Mouse (Mus musculus): Measurements from ENCODE around the gene Olfr661.

The Olfr661 gene

GRCm38 (mm10) chr7:104686201-104686600, at the start of gene Olfr661:
Olfr661 (plus strand) TSS chr7:104686501.
- no peak for ATAC-seq (ENCODE audit: low TSS enrichment)

- ATAC-seq (ENCODE audit: low TSS enrichment) = peak; percentile 72; the same call in 1 of the 2 replicates
Measured at GRCm38 (mm10) chr7:104646841-104647482, 39.3 kb upstream of the Olfr661 start, which contains the start of gene Olfr658. Olfr658 (minus strand) TSS chr7:104647305.

GRCm38 (mm10) chr7:104666453-104666852, 19.8 kb upstream of the Olfr661 start, which contains the start of gene Olfr659:
Olfr659 (plus strand) TSS chr7:104666753.
- no peak for ATAC-seq (ENCODE audit: low TSS enrichment)
